34 mouse cellular contexts compared by ENCODE assay signal in the genomic region with DNA sequence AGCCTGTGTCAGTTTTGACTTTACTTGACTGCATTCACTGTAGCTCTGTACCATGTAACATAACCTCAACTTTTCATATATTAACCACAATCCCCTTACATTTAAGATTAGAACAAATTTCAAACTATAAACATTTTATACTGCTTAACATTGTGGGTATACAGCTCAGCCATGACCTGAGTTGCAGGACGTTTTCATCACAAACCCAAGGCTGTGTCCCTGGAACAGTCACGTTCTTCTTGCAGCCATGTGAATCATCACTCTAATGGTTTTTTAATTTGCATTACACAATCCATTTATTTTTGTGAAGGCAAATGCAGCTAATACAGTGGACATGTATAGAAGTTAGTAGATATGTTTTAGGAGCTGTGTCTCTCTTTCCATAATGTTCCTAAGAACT. TPM values are rescaled to one million over a fixed set of nuclear protein-coding genes. Genes with fewer than 3 reads are reported as not detected.
"Had no signal": no experiment of that assay in that cellular context is flagged by ENCODE, and none has a peak within 500 bp of the region (broad histone marks: within the 10 kb centered on the region; RNA-seq: fewer than 3 reads in every experiment).

No protein-coding gene starts in this region.

RNA-seq across cellular contexts. Expression of a gene that starts 1.8 kb away (rescaled TPM):
- total RNA-seq: common myeloid progenitor, adult 5-6 weeks; forebrain, postnatal 0 days; gastrocnemius, adult 18-20 months; gastrocnemius, adult 2 months; gastrocnemius, postnatal 10 days; gastrocnemius, postnatal 14 days; gastrocnemius, postnatal 25 days; gastrocnemius, postnatal 36 days; gastrocnemius, postnatal 4 days; granulocyte monocyte progenitor cell, adult 5-6 weeks; heart, adult 18-20 months; heart, adult 2 months; heart, adult 8-10 months had no signal
- polyA plus RNA-seq: cortical plate, adult 2 months; embryonic facial prominence, embryonic 10.5 days; embryonic facial prominence, embryonic 11.5 days; embryonic facial prominence, embryonic 12.5 days; embryonic facial prominence, embryonic 13.5 days; embryonic facial prominence, embryonic 14.5 days; embryonic facial prominence, embryonic 15.5 days; erythroblast, embryonic 14.5 days; forebrain, embryonic 10.5 days; forebrain, embryonic 11.5 days; forebrain, embryonic 12.5 days; forebrain, embryonic 13.5 days; forebrain, embryonic 14.5 days; forebrain, embryonic 15.5 days; forebrain, embryonic 16.5 days; forebrain, postnatal 0 days; frontal cortex, adult 2 months; gonadal fat pad, adult 2 months; heart, adult 2 months; heart, embryonic 10.5 days; heart, embryonic 11.5 days; heart, embryonic 12.5 days had no signal

RNA-seq across cellular contexts. Expression of a gene that starts 16.2 kb away (rescaled TPM):
- total RNA-seq: common myeloid progenitor, adult 5-6 weeks; forebrain, postnatal 0 days; gastrocnemius, adult 18-20 months; gastrocnemius, adult 2 months; gastrocnemius, adult 8-10 months; gastrocnemius, postnatal 10 days; gastrocnemius, postnatal 14 days; gastrocnemius, postnatal 25 days; gastrocnemius, postnatal 36 days; gastrocnemius, postnatal 4 days; granulocyte monocyte progenitor cell, adult 5-6 weeks; heart, adult 18-20 months; heart, adult 2 months; heart, adult 8-10 months had no signal
- polyA plus RNA-seq: cortical plate, adult 2 months; embryonic facial prominence, embryonic 10.5 days; embryonic facial prominence, embryonic 11.5 days; embryonic facial prominence, embryonic 12.5 days; embryonic facial prominence, embryonic 13.5 days; embryonic facial prominence, embryonic 14.5 days; embryonic facial prominence, embryonic 15.5 days; forebrain, embryonic 10.5 days; forebrain, embryonic 11.5 days; forebrain, embryonic 12.5 days; forebrain, embryonic 13.5 days; forebrain, embryonic 14.5 days; forebrain, embryonic 15.5 days; forebrain, embryonic 16.5 days; forebrain, postnatal 0 days; frontal cortex, adult 2 months; gonadal fat pad, adult 2 months; heart, adult 2 months; heart, embryonic 10.5 days; heart, embryonic 11.5 days; heart, embryonic 12.5 days had no signal

RNA-seq across cellular contexts. Expression of a gene that starts 22.9 kb away (rescaled TPM):
- total RNA-seq: common myeloid progenitor, adult 5-6 weeks; forebrain, postnatal 0 days; gastrocnemius, adult 18-20 months; gastrocnemius, adult 2 months; gastrocnemius, adult 8-10 months; gastrocnemius, postnatal 10 days; gastrocnemius, postnatal 14 days; gastrocnemius, postnatal 25 days; gastrocnemius, postnatal 36 days; gastrocnemius, postnatal 4 days; granulocyte monocyte progenitor cell, adult 5-6 weeks; heart, adult 18-20 months; heart, adult 2 months; heart, adult 8-10 months had no signal
- polyA plus RNA-seq: cortical plate, adult 2 months; embryonic facial prominence, embryonic 10.5 days; embryonic facial prominence, embryonic 11.5 days; embryonic facial prominence, embryonic 12.5 days; embryonic facial prominence, embryonic 13.5 days; embryonic facial prominence, embryonic 14.5 days; erythroblast, embryonic 14.5 days; forebrain, embryonic 10.5 days; forebrain, embryonic 11.5 days; forebrain, embryonic 12.5 days; forebrain, embryonic 13.5 days; forebrain, embryonic 14.5 days; forebrain, embryonic 15.5 days; forebrain, embryonic 16.5 days; forebrain, postnatal 0 days; frontal cortex, adult 2 months; gonadal fat pad, adult 2 months; heart, adult 2 months; heart, embryonic 10.5 days; heart, embryonic 11.5 days; heart, embryonic 12.5 days had no signal
